Mouse (Mus musculus) cerebellum, adult 11 months (tissue): Measurements from ENCODE around the gene Ptk7.

Experiments used
- DNase-seq: peaks from one replicate; pipeline ENCODE4 v3.0.0; 2022

Ptk7 gene

DNA sequence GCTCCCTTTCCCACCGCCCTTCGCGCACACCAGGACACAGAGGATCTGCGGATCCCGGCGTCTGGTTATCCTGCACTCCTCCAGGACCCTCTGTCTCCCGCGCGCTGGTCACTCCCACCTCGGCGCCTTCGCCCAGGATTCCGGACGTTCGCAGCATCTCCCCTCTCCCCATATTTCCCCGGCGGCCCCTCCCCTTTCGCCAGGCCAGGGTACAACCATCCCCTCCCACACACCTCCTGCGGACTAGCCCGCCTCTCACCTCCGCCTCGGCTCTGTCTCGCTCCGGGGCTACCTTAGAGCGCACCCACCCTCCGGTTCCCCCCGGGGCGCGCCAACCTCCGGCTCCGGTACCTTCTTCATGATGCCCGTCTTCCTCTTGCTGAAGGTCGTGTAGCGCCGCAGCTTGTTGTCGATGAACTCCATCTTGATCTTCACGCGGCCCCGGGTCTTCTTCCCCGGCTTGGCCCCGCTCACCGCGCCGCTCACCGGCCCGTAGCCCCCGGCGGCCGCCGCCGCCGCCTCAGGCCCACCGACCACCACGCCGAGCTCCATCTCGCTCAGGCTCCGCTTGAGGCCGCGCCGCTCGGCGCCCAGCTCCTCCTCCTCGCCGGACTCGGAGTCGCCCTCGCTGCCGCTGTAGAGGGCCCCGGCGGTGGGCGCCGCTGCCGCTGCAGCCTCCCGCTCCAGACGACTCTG is 74.2 kb downstream of the Ptk7 start:
- peak; percentile 53 for DNase-seq

DNA sequence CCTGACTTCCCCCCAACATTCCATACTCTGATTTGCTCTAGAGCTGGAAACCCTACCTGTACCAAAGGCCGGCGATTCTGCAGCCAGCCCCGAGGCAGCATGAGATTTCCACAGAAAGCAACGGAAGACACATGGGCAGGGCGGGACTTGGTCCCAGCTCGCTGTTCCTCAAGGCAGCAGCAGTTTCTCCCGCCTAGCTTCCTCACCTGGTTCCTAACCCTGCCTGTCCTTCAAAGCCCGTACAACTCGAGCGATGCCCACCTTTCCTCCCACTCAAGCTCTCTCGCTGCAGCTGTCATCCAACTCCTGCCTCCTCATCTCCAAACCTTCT is 74.7 kb downstream of the Ptk7 start:
- no peak for DNase-seq

DNA sequence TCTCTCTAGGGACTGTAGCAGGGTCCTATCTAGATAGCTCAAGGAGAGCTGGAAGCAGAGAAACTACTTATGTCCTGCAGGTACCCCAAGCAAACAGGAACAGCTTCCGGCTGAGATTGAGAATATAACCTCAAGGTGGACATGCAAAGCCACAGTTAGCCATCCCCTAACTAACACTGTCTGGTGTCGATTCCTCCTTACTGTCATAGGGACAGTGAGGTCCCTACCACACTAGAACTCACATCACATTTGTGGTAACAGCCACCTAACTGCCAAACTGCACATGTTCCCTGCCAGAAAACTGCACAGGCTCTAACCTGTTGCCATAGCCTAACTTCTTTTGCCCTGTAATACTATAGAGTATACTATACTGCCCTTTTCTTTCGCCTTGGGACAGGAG is 75.4 kb downstream of the Ptk7 start:
- DNase-seq: no peak

DNA sequence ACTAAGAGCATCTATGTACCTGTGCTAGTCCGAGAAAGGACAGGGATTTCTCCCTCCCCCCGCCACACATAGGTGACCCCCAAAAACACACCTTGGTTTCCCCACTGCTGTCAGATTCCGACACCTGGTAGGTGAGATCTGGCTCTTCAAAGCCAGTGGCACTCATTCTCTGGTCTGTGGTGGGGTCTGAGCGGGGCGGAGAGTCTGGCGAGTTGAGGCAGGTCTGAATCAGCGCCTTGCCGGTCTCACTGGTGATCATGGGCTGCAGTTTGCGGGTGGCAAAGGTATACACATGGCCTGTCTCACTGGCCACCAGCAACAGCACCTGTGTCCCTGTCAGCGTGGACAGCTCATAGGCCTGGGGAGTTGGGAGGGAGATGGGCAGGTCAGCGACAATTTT is 75.8 kb downstream of the Ptk7 start:
- peak; percentile 38 for DNase-seq

DNA sequence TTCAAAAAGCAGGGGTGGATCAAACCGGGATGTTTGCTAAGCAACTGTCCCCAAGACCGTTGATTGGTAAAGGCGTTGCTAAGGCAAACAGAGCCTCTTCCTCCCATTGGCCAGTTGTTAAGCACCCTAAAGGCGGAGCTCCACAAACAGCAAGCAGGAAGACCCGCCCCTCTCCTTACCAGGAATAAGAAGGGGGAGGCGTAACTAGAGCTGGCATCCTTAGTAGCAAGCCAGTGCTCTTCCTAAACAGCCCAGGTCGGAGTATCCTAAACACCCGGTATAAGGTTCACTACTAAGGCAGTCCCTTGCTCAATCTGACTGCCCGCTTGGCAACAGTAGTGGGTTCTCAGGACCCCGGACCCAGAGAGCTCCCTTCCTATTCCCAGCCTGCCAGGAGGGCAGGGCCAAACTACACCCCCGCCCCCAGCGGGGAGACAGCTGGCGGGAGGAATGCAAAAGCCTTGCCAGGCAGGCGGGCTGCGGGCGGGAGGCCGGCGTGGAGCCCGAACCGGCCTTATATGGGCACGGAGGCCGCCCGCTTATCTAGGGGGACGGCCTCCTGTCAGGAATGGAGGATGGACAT is 76.4 kb downstream of the Ptk7 start:
- peak; percentile 83 for DNase-seq

DNA sequence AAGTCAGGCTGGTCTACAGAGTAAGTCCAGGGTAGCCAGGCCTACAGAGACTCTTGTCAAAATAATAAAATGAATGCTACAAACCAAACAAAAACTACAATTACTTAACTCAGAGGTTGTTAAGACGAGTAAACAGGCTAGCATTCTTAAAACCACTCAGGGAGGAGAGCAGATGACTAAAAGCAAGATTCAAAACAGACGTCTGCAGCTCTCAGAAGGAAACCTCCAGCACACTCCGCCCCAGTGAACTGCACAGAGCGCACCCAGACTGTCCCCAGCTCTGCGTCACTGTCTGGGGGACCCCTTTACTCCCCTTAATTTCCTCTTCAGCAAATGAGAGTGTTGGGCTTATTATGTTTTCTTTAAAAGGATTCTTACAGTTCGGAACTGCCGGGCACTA is 77.2 kb downstream of the Ptk7 start:
- DNase-seq: no peak

DNA sequence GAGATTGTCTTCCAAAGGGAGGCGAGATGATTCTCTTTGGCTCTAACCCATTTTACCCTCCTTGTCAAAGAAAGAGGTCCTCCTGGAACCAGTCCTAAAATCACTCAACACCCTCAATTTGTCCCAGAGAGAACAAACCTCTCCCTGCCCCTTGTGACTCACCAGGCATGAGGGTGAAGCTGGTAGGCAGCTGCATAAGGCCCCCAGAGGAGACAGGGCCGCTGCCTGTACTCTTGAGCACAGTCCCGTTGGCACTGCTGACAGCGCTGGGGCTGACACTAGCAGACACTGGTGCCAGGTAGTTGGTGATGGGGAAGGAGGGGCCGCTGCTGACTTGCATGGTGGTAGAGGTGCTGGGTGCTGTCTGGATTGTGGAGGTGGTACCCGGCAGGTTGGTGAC is 77.9 kb downstream of the Ptk7 start:
- no peak for DNase-seq

DNA sequence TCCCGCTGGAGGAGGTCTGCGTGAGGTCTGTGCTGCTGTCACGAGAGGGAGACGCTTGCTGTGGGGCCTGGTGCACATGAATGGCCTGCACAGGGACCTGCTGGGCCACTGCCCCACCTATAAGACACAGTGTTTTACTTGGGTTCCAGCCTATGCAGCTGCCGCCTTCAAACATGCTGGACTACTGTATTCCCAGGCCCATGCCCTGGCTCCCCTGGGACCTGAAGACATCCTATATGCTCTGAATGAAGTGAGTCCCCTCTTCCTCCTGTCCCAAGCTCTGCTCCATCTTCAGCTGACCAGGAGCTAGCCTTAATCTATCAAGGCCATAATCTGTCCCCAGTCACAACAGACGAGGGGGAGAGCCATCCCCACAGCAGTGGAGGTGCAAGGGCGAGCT is 78.4 kb downstream of the Ptk7 start:
- DNase-seq: no peak

DNA sequence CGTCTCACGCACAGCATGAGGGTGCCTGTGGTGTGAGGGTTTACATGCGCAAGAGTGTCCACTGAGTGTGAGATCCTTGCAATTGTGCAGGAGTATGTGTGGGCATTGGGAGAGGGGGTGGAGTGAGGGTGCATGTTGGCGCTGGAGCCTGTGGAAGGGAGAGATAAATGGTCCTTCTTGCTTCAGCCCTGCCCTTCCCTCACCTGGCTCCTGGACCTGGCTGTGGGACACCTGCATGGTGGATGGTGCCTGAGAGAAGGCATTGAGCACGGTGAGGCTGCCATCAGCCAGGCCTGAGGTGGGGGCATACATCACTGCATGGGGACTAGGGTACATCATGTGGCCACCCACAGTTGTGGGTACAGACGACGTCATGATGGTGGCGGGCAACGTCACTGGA is 79.7 kb downstream of the Ptk7 start:
- DNase-seq: no peak

DNA sequence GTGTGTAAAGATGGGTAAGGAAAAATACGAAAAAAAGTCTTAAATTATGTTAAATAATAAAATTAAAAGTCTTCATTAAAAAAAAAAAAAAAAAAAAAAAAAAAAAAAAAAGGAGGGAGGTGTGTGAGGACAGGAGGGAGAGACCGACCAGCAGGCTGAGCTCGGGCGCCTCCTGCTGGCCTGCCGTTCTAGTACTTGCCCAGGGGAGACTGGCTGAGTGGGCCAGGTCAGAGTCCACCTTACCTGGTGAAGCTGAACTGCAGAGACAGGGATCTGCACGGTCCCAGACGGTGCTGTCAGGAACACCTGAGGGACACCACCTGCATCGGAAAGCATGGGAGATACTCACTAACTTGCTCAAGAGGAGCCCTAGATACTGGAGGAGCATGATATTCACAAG is 80.1 kb downstream of the Ptk7 start:
- DNase-seq: no peak

DNA sequence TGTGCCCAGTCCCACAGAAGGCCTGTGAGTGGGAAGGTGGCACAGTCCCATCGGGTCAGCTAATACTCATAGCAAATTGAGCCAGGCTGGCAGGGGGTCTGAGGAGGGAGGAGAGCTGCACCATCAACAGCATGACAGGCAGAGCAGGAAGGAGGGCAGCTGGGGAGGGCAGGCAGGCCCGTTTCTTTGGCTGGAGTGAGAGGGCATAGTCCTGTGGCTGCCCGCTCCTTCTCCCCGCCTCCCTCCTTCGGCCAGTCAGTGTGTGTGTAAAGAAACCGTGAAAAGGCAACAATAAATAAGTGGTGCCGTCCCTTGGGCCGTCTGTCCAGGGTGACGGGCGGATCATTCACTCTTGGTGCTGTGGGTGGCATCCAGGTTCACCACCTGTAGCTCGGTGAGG is 80.6 kb downstream of the Ptk7 start:
- DNase-seq: no peak

DNA sequence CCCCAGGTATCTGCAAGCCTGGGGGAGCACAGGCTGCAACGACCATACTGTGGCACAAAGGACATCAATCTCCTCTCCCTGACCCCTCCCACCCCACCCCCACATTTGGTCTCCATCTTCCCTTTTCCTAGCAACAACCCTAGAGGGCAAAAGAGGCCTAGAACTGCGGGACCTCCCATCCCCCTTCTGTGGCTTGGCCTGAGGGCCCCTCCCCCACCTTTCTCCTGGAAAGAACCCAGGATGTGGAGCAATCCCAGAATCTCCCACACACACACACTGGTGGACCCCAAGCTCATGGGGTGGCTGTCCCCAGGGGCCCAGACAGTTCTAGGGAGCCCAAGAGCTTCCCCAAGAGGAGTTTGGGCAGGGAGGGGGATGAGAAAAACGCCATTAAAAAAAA is 81.4 kb downstream of the Ptk7 start:
- DNase-seq: no peak

DNA sequence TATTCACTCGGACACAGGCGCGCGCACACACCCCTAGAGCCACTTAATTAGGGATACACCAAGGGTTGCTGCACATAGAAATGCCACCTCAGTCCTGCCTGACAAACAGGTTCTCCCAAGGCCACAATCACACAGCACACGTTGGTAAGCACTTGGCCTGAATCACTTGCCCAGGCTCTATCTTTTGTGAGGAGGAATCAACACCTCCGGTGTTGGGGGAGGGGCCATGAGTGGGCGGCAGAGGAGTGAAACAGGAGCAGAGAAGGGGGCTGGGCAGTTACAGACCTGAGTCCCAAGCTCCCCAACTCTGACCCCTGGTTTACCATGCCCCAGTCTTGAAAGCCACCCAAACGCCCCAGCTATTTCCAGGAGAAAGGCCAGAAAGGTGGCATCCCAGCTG is 82.3 kb downstream of the Ptk7 start:
- no peak for DNase-seq

DNA sequence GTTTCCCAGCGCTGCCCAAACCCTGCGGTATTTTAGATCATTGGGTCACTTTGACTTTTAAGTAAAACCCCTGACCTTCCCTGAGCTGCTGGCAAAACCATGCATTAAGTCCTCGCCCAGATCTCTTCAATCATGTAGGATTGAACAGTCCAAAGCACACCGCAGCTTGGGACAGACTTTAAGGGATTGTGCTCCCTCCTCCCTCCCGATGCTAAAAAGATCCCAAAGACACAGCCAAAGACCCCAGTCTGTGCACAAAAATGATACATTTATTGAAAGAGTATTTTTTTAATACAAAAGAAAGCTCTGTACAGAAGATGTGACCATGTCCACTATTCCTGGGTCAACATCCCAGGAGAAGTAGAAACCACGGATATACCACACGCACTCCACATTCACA is 82.7 kb downstream of the Ptk7 start:
- no peak for DNase-seq

DNA sequence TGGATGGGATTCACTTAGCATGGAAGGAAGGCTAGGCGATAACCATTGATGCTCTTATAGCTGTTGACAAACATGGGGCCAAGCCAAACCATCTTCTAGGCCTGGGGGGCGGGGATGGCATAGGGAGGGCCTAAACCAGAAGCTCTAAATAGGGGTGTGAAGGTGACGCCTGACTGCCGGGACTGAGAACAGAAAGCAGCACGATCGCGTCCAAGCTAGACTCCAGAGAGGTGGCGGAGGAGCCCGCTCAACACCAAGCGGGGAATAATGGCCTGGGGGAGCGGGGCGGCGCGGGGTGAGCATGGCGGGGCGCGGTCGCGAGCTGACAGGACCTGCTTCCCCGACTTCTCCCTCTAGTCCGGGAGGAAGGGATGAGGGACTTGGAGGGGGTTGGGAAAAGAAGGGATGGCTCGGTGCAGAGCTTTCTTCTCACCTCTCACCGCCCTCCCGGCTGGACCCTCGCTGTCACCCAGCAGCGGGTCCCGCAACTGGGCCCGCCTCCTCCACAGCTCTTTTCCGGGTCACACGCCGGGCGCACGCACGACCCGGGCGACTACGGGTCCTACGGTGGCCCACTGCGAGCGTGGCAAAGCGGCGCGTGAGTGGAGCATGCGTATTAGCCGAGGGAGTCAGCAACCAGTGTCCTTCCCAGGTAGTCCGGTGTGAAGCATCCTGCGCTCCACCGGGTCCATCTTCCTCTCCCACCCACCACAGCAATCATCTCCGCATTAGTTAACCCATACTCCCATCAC is 83.3 kb downstream of the Ptk7 start, which contains the start of gene Cul9:
Gene Cul9 (minus strand): TSS at position 576 of the 752 bp plus-strand sequence.
- peak; percentile 88 for DNase-seq

DNA sequence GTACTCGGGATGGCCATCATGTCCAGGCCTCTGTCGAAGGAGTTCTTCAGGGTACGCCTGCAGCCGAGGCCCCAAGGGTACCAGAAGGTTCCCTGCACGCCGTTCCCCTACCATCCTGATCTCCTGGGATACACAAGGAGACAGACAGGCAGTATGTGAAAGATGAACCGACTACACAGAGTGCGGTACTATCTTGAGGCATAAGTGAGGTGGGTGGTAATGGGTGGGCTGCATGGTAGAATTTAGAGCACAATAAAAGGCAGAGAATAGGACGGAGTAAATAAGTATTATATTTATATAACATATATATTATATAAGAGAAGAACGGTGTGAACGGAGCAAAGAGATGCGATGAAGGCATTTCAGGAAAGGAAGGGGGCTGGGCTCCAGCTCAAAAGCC is 85.6 kb downstream of the Ptk7 start:
- DNase-seq: no peak

DNA sequence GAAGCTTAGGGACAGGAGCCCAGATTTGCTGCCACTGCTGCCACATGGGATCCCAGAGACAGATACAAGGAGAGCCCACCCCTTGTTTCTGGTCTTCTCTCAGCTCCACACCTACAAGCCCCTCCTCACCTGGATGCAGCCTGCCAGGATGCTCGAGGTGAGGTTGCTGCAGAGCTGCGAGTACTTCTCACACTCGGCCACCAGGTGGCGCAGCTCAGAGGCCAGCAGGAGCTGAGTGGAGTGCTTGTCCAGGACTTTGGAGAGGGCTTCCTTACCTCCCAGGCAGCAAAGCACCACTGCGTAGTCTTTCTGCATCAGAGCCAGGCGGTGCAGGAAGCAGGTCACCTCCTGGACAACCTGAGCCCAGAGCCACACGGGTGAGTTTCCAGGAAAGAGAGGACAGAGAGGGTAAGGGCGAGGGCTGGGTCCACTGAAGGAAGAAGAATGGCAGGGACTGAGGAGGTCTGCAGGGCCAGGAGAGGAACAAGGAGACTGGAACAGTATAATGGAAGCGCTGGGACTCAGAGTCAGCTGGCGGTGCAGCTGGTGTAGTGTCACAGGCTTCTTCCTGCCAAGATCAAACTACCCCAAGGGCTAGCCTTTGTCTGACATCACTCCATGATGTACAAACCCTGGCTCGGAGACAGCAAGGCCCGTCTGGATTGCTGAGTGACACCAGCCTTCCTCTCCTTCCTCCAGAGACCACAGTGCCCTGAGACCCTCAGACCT is 103.6 kb downstream of the Ptk7 start:
- peak; percentile 69 for DNase-seq

DNA sequence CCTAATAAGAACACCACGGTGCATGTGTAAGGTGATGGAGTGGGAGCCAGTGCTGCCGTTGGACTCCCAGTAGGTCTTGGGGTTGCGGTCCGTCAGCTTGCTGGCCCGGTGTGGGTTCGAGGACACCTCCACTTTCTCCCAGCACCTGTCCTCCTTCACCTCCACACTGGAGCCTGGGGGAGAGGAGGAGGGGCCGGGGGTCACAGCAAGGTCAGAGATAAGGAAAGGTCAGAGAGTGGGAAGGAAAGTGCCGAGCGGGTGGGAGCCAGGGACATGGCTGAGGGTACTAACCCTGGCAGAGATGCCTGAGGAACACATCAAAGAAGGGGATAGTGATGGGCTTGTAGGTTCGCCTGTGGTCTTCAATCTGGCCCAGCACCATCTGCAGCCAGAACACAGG is 104.2 kb downstream of the Ptk7 start:
- no peak for DNase-seq

DNA sequence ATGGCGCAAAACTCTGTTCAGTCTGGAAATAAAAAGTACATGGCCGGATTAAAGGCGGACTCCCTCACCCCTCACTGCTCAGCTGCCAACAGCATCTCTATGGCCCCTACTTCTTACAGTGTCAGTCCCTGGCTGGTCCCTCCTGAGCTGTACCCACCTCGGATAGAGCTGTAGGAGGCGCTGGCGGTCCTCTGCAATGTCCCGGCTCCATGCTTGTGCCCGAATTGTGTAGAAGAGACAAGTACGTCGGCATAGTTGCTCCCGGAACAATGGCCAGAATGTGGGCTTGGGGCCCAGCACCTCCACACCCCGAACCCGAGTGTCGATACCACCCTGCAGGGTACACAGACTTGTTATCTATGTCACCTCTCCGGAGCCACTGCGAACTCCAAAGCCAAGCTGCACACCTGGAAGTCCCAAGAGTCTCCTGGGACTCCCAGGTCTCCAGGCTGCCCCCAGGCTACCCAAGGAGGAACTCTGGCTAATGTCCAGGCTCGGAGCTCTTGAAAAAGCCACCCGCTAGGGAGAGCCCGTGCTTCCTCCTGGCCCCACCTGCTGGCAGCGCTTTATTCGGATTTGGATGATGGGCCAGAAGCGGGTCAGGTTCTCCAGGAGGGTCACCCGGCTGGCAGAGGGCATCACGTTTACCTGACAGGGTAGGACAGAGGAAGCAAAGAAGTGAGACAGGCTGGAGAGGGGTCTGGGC is 107.2 kb downstream of the Ptk7 start:
- no peak for DNase-seq

DNA sequence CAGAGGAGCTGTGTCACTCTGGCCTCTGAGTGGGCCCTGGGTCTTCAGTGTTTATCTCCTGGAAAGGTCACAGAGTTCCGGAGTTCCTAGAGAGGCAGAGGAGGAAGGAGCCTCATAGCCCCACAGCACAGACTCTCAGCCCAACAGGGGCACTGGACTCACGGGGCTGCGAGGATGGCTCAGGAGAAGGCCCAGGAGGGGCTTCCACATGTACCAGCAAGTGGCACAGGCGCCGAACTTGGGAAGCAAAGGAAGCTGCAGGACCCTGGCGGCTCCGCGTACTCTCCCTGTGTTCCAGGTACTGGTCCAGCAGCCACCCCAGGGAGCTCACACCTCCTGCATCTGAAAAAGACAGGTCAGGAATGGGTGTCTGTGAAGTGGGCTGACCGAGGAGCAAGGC is 108.1 kb downstream of the Ptk7 start:
- no peak for DNase-seq

DNA sequence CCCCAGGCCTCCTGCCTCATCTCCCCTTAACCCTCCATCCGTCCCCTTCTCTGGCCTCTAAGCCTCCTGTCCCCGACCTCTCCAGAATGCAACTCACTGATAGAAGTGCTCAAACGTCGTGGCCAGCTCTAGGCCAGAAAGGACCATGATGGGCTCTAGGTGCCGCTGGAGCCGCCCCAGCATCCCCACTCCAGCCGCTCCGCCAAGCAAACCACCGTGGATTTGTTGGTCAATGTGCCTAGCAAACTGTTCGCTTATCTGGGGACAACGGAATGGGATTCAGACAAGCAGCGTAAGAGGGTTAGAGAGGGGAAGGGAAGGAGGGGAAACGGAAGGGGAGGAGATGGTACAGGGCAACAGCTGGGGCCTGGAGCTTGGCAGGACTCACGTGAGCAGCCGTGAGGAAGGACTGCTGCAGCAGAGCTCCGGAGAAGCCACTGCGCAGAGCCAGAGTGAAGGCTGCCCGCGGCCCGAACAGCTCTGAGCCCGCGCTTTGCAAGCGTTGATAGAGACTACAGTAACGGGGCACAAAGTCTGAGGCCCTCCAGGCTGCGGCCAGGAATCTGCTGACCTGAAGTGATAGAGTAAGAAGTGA is 108.8 kb downstream of the Ptk7 start:
- DNase-seq: no peak

DNA sequence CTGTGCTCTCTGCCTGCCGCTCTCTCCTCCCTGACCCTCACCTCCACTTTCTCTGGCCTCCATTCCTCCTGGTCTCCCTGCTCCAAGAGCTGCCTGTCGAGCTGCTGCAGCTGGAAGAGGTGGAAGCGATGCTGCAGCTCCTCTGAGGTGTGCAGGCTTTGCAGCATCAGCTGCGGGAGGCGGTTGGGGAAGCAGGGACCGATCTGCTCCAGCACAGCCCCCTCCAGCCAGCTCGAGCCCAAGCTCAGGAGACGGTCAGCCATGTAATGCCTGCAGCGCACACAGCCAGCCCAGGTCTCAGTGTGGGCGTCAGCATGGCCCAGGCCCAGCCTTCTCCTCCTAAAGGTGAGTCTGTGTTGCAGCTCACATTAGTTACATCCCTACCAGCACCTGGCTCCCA is 109.3 kb downstream of the Ptk7 start:
- no peak for DNase-seq
